Mouse (Mus musculus) MEL (cell line): ENCODE measurements around the gene Ntn1. TPM values are rescaled to one million over a fixed set of nuclear protein-coding genes. Genes with fewer than 3 reads are reported as not detected.

Experiments
- DNase-seq: peaks from one replicate; pipeline ENCODE4 v3.0.0; 2011; ENCODE audit warnings: low read depth, low spot score
- H3K27ac ChIP-seq: 2 replicates; pipeline ENCODE4 v1.5.1; 2012; ENCODE audit warnings: low read depth, mild to moderate bottlenecking, control low read depth, low read length, moderate library complexity; ENCODE audit not compliant: control insufficient read depth
- H3K27me3 ChIP-seq, 2 experiments: fragments of 150-350 bp in 1 of 2; sonication (generic) in 1 of 2; 2 replicates each; pipeline ENCODE4 v1.6.1; 2012; ENCODE audit warnings: low read length in 2 of 2, mild to moderate bottlenecking in 2 of 2, improper control_type of control experiment in 1 of 2, moderate library complexity in 1 of 2; ENCODE audit not compliant: insufficient read depth in 2 of 2, control insufficient read depth in 1 of 2
- H3K36me3 ChIP-seq, 2 experiments: 2 replicates each; pipeline ENCODE4 v1.6.1; 2012 to 2014; ENCODE audit warnings: low read length in 2 of 2, improper control_type of control experiment in 1 of 2, inconsistent platforms in 1 of 2, mild to moderate bottlenecking in 1 of 2; ENCODE audit not compliant: insufficient read depth in 2 of 2, control insufficient read depth in 1 of 2
- H3K4me1 ChIP-seq, 2 experiments: fragments of 150-350 bp in 1 of 2; sonication (generic) in 1 of 2; 2 replicates each; pipeline ENCODE4 v1.6.1; 2012; ENCODE audit warnings: low read length in 2 of 2, improper control_type of control experiment in 1 of 2, mild to moderate bottlenecking in 1 of 2; ENCODE audit not compliant: insufficient read depth in 2 of 2, control insufficient read depth in 1 of 2
- H3K4me3 ChIP-seq, 2 experiments: fragments of 150-350 bp in 1 of 2; sonication (generic) in 1 of 2; 2 replicates each; pipeline ENCODE4 v1.5.1; 2012; ENCODE audit warnings: low read depth in 2 of 2, low read length in 2 of 2, mild to moderate bottlenecking in 2 of 2, moderate library complexity in 2 of 2, control low read depth in 1 of 2, improper control_type of control experiment in 1 of 2; ENCODE audit not compliant: control insufficient read depth in 1 of 2, insufficient read depth in 1 of 2
- H3K79me2 ChIP-seq: 2 replicates; pipeline ENCODE4 v1.6.1; 2012; ENCODE audit warnings: mild to moderate bottlenecking, low read length, moderate library complexity; ENCODE audit not compliant: control insufficient read depth, poor library complexity, insufficient read depth
- H3K9ac ChIP-seq: 2 replicates; pipeline ENCODE4 v1.6.1; 2012; ENCODE audit warnings: low read depth, mild to moderate bottlenecking, control low read depth, low read length, moderate library complexity; ENCODE audit not compliant: control insufficient read depth, poor library complexity, severe bottlenecking
- H3K9me3 ChIP-seq: fragments of 150-350 bp; sonication (generic); replicated peaks from 2 replicates; pipeline ENCODE4 v1.6.1; 2012; ENCODE audit warnings: mild to moderate bottlenecking, low read length, improper control_type of control experiment, moderate library complexity; ENCODE audit not compliant: insufficient read depth
- BHLHE40 ChIP-seq: IDR thresholded peaks from 2 replicates; pipeline ENCODE4 v1.6.1; 2012; ENCODE audit warnings: low read depth, mild to moderate bottlenecking, inconsistent platforms, low read length, improper control_type of control experiment, borderline replicate concordance
- CHD1 ChIP-seq: IDR thresholded peaks from 2 replicates; pipeline ENCODE4 v1.6.1; 2012; ENCODE audit warnings: low read depth, mild to moderate bottlenecking, inconsistent platforms, low read length, improper control_type of control experiment
- ELF1 ChIP-seq: IDR thresholded peaks from 2 replicates; pipeline ENCODE4 v1.6.1; 2014; ENCODE audit warnings: low read depth, mild to moderate bottlenecking, inconsistent platforms, low read length, improper control_type of control experiment, moderate library complexity
- GABPA ChIP-seq: IDR thresholded peaks from 2 replicates; pipeline ENCODE4 v1.6.1; 2012; ENCODE audit warnings: low read depth, mild to moderate bottlenecking, inconsistent platforms, low read length, improper control_type of control experiment, moderate library complexity
- GATA1 ChIP-seq: IDR thresholded peaks from 2 replicates; pipeline ENCODE4 v1.6.1; 2011; ENCODE audit warnings: low read depth, low read length, improper control_type of control experiment
- HCFC1 ChIP-seq: IDR thresholded peaks from 2 replicates; pipeline ENCODE4 v1.6.1; 2012; ENCODE audit warnings: low read depth, mild to moderate bottlenecking, inconsistent platforms, low read length, improper control_type of control experiment, moderate library complexity
- KAT2A ChIP-seq: conservative IDR thresholded peaks from 2 replicates; pipeline ENCODE4 v1.6.1; 2012; ENCODE audit warnings: low read depth, low read length, improper control_type of control experiment, inconsistent platforms
- MAX ChIP-seq: IDR thresholded peaks from 2 replicates; pipeline ENCODE4 v1.6.1; 2011; ENCODE audit warnings: low read length, improper control_type of control experiment
- MEF2A ChIP-seq: IDR thresholded peaks from 2 replicates; pipeline ENCODE4 v1.6.1; 2014; ENCODE audit warnings: low read depth, mild to moderate bottlenecking, inconsistent platforms, low read length, improper control_type of control experiment; ENCODE audit not compliant: poor library complexity, insufficient replicate concordance, severe bottlenecking; ENCODE audit errors: extremely low read depth
- MXI1 ChIP-seq: IDR thresholded peaks from 2 replicates; pipeline ENCODE4 v1.6.1; 2011; ENCODE audit warnings: mild to moderate bottlenecking, low read depth, low read length, improper control_type of control experiment
- MYB ChIP-seq: IDR thresholded peaks from 2 replicates; pipeline ENCODE4 v1.6.1; 2011; ENCODE audit warnings: mild to moderate bottlenecking, low read depth, low read length, improper control_type of control experiment
- MYC ChIP-seq: IDR thresholded peaks from 2 replicates; pipeline ENCODE4 v1.6.1; 2011; ENCODE audit warnings: low read depth, mild to moderate bottlenecking, low read length, improper control_type of control experiment, moderate library complexity
- NRF1 ChIP-seq: IDR thresholded peaks from 2 replicates; pipeline ENCODE4 v1.6.1; 2014; ENCODE audit warnings: low read depth, mild to moderate bottlenecking, inconsistent platforms, low read length, improper control_type of control experiment, moderate library complexity; ENCODE audit not compliant: poor library complexity, insufficient read depth, severe bottlenecking
- POLR2AphosphoS2 ChIP-seq: IDR thresholded peaks from 2 replicates; pipeline ENCODE4 v1.6.1; 2011; ENCODE audit warnings: low read length, improper control_type of control experiment
- POLR2AphosphoS5 ChIP-seq: IDR thresholded peaks from 2 replicates; pipeline ENCODE4 v1.6.1; 2012; ENCODE audit warnings: low read depth, borderline replicate concordance, mild to moderate bottlenecking, inconsistent platforms, low read length, moderate library complexity, mixed read lengths
- SIN3A ChIP-seq: IDR thresholded peaks from 2 replicates; pipeline ENCODE4 v1.6.1; 2012; ENCODE audit warnings: low read length, improper control_type of control experiment, inconsistent platforms
- TAL1 ChIP-seq: IDR thresholded peaks from 2 replicates; pipeline ENCODE4 v1.6.1; 2012; ENCODE audit warnings: mild to moderate bottlenecking, inconsistent platforms, low read length, moderate library complexity, mixed read lengths
- TBP ChIP-seq: IDR thresholded peaks from 2 replicates; pipeline ENCODE4 v1.8.0; 2011; ENCODE audit warnings: low read depth, low read length, improper control_type of control experiment
- UBTF ChIP-seq: IDR thresholded peaks from 2 replicates; pipeline ENCODE4 v1.6.1; 2012; ENCODE audit warnings: low read depth, mild to moderate bottlenecking, inconsistent platforms, low read length, improper control_type of control experiment, moderate library complexity, borderline replicate concordance; ENCODE audit not compliant: insufficient read depth
- USF1 ChIP-seq: IDR thresholded peaks from 2 replicates; pipeline ENCODE4 v1.6.1; 2014; ENCODE audit warnings: low read depth, mild to moderate bottlenecking, inconsistent platforms, low read length, improper control_type of control experiment, moderate library complexity
- ZKSCAN1 ChIP-seq: IDR thresholded peaks from 2 replicates; pipeline ENCODE4 v1.6.1; 2012; ENCODE audit warnings: low read depth, mild to moderate bottlenecking, inconsistent platforms, low read length, improper control_type of control experiment, moderate library complexity
- ZMIZ1 ChIP-seq: IDR thresholded peaks from 2 replicates; pipeline ENCODE4 v1.6.1; 2012; ENCODE audit warnings: low read depth, mild to moderate bottlenecking, inconsistent platforms, low read length, improper control_type of control experiment, moderate library complexity
- ZNF384 ChIP-seq: IDR thresholded peaks from 2 replicates; pipeline ENCODE4 v1.6.1; 2012; ENCODE audit warnings: low read depth, mild to moderate bottlenecking, inconsistent platforms, low read length, improper control_type of control experiment
- polyA plus RNA-seq, 2 experiments: library from polyadenylated mRNA; stranded (reverse) in 1 of 2; unstranded in 1 of 2; fragments of >175 nt in 1 of 2; fragments of >200 nt in 1 of 2; gene quantifications; 2 replicates each; pipeline versions ENCODE4 v1.2.1 to v1.2.4; 2012; ENCODE audit warnings: low replicate concordance in 2 of 2, low read depth in 1 of 2; ENCODE audit not compliant: insufficient read length in 2 of 2, insufficient read depth in 1 of 2, missing spikeins in 1 of 2
- total RNA-seq: library from RNA; depleted of rRNA; stranded (reverse); fragments of 300-350 nt; gene quantifications from 2 replicates; pipeline ENCODE4 v1.2.3, GENCODE M21; 2012

Gene Ntn1
- total and polyA plus RNA-seq, 3 experiments = not detected

DNA sequence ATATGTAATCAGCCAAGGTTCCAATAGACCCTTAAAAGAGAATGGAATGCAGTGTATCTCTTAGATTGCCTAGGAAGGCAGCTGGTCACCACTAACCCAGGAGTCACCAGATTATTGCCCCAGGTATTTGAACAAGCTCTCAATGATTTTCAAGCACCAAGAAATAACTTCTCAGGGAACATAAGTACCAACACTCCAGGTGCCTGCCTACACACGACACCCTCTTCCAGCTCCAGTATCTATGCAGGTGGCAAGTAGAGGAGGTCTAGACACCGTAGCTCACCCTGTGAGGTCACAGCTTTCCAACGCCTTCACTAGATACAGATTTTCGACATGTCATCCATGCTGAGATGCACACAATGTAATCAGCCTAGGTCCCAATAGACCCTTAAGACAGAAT, 99.0 kb downstream of the Ntn1 start:
- Histone ChIP-seq H3K4me1 (no peaks in the 10 kb centered on the region), H3K27me3 (no peaks in the 10 kb centered on the region; a peak in 1 of 4 replicates), H3K9ac (no peak overlapping the region), H3K9me3 (no peaks in the 10 kb centered on the region), H3K4me3 (no peak overlapping the region), H3K36me3 (no peaks in the 10 kb centered on the region), H3K27ac (no peak overlapping the region), H3K79me2 (no peaks in the 10 kb centered on the region)
- DNase-seq = no peak
- TF ChIP-seq MYB (no peak), USF1 (no peak), ZKSCAN1 (no peak), MEF2A (no peak), TBP (no peak), HCFC1 (no peak), POLR2AphosphoS5 (no peak), ELF1 (no peak), MXI1 (no peak), TAL1 (no peak), GATA1 (no peak), UBTF (no peak), SIN3A (no peak), KAT2A (no peak), POLR2AphosphoS2 (no peak), MYC (no peak), GABPA (no peak), NRF1 (no peak)

DNA sequence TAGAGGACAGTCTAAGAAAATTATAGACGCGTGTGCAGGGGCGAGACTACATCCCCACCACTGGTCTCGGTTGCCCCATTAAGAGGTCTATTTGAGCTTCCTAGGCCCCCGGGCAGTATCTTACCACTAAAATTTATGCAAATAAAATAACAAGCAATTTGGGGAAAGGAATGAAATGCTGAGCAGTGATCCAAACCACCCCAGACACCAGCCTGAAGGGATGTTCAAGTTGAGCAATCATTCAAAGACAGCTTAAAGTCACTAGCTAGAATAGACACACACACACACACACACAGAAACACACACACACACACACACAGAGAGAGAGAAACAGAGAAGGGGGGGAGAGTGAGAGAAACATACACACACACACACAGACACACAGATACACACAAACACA, 105.1 kb downstream of the Ntn1 start:
- no peaks in the 10 kb centered on the region for H3K36me3 ChIP-seq
- no peak overlapping the region for H3K4me3 ChIP-seq
- H3K9me3 ChIP-seq = no peaks in the 10 kb centered on the region
- no peaks in the 10 kb centered on the region for H3K79me2 ChIP-seq
- no peak for DNase-seq
- H3K9ac ChIP-seq = no peak overlapping the region
- TF ChIP-seq CHD1 (no peak), GATA1 (no peak), MAX (no peak), USF1 (no peak), KAT2A (no peak), BHLHE40 (no peak), ZNF384 (no peak), MXI1 (no peak), ZMIZ1 (no peak)
- H3K27ac ChIP-seq = no peak overlapping the region
- no peaks in the 10 kb centered on the region for H3K4me1 ChIP-seq
- no peaks in the 10 kb centered on the region for H3K27me3 ChIP-seq
